Mouse (Mus musculus) forebrain, embryonic 11.5 days (tissue): ENCODE data around the gene Apbb2. TPM values are rescaled to one million over a fixed set of nuclear protein-coding genes. Genes with fewer than 3 reads are reported as not detected.
A peak's percentile ranks its signal among the peaks of the same experiment; 100 is the strongest.

Experiments
- ATAC-seq: fragments of 200-750 bp; cut with Nextera tagmentation; replicated peaks from 2 replicates; pipeline ENCODE4 v1.8.0; 2017; ENCODE audit warnings: moderate TSS enrichment; ENCODE audit not compliant: low FRiP score
- DNase-seq: peaks from one replicate; pipeline ENCODE4 v3.0.0-alpha.2; 2017; ENCODE audit warnings: low spot score
- H3K27ac ChIP-seq: fragments of 300-500 bp; sonication (generic); 2 replicates; pipeline ENCODE4 v1.5.1; 2014; ENCODE audit warnings: low read depth, low read length
- H3K27me3 ChIP-seq: fragments of 300-500 bp; sonication (generic); 2 replicates; pipeline ENCODE4 v1.6.1; 2014; ENCODE audit warnings: mild to moderate bottlenecking, low read length, mixed read lengths; ENCODE audit not compliant: control insufficient read depth, insufficient read depth
- H3K36me3 ChIP-seq: fragments of 300-500 bp; sonication (generic); 2 replicates; pipeline ENCODE4 v1.6.1; 2014; ENCODE audit warnings: mild to moderate bottlenecking, low read length, moderate library complexity, mixed read lengths; ENCODE audit not compliant: control insufficient read depth, insufficient read depth
- H3K4me1 ChIP-seq: fragments of 300-500 bp; sonication (generic); replicated peaks from 2 replicates; pipeline ENCODE4 v1.6.1; 2014; ENCODE audit warnings: low read length, mixed read lengths; ENCODE audit not compliant: control insufficient read depth, insufficient read depth
- H3K4me2 ChIP-seq: fragments of 300-500 bp; sonication (generic); 2 replicates; pipeline ENCODE4 v1.6.1; 2014; ENCODE audit warnings: low read depth, mild to moderate bottlenecking, low read length, moderate library complexity, mixed read lengths; ENCODE audit not compliant: severe bottlenecking
- H3K4me3 ChIP-seq: fragments of 300-500 bp; sonication (generic); 2 replicates; pipeline ENCODE4 v1.5.1; 2014; ENCODE audit warnings: low read depth, low read length
- H3K9ac ChIP-seq: fragments of 300-500 bp; sonication (generic); 2 replicates; pipeline ENCODE4 v1.6.1; 2014; ENCODE audit warnings: low read length
- H3K9me3 ChIP-seq: fragments of 300-500 bp; sonication (generic); 2 replicates; pipeline ENCODE4 v1.6.1; 2016; ENCODE audit warnings: low read length, mixed read lengths; ENCODE audit not compliant: control insufficient read depth
- WGBS: fragments of 180-500 bp; shearing (Covaris S2); extraction: QIAGEN DNeasy Blood & Tissue Kit; methylation state at CpG from one replicate; pipeline ENCODE4 v1.1.7; 2014; 5-methylcytosine and 5-hydroxymethylcytosine counted together
- polyA plus RNA-seq: library from polyadenylated mRNA; unstranded; fragments of >200 nt; fragmentation: Nextera tagmentation; extraction: Ambion mirVana; gene quantifications from 2 replicates; pipeline ENCODE4 v1.2.1, GENCODE M21; 2014

Gene Apbb2
- polyA plus RNA-seq, 1 experiment from 2014 or later: 35.3 TPM

GRCm38 (mm10) chr5:66552246-66552645 is 66.3 kb downstream of the Apbb2 start:
- Histone ChIP-seq H3K4me2 (no peak overlapping the region), H3K4me3 (no peak overlapping the region), H3K27ac (no peak overlapping the region), H3K9me3 (peaks cover 4% of the 10 kb centered on the region; the same call in 1 of the 2 replicates), H3K36me3 (no peaks in the 10 kb centered on the region), H3K4me1 (no peaks in the 10 kb centered on the region), H3K9ac (no peak overlapping the region), H3K27me3 (no peaks in the 10 kb centered on the region)
- ATAC-seq: no peak
- DNase-seq: peak; percentile 30
- 82% methylated on average over 9 of the region's 9 CpGs for WGBS

DNA sequence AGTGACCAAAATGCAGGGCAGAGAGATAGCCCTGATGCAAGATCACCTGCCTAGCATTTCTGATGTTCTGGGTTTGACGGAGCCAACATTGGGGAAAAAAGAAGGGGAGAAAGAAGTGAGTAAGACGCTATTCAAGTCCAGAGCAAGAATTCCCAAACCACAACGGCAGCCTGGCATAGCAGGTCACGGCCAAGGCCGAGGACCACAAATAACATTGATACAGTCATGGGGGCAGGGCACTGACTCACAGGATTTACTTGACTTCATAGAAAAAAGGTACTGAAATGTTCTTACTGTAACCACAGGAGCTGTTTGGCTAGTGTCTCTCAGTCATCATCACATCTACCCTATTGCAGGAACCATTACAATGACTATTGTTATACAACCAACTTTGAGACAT is 68.3 kb downstream of the Apbb2 start:
- peak; percentile 4 for DNase-seq
- ATAC-seq: no peak
- Histone ChIP-seq H3K27ac (no peak overlapping the region), H3K36me3 (no peaks in the 10 kb centered on the region), H3K27me3 (no peaks in the 10 kb centered on the region), H3K4me2 (no peak overlapping the region), H3K4me1 (peaks cover 2% of the 10 kb centered on the region; the same call in 1 of the 2 replicates), H3K9ac (no peak overlapping the region), H3K4me3 (no peak overlapping the region), H3K9me3 (no peaks in the 10 kb centered on the region)
- WGBS: 92% methylated on average over 5 of the region's 5 CpGs

- Histone ChIP-seq H3K27me3 (no peaks in the 10 kb centered on the region), H3K4me2 (no peak overlapping the region), H3K9me3 (no peaks in the 10 kb centered on the region), H3K36me3 (no peaks in the 10 kb centered on the region), H3K9ac (no peak overlapping the region), H3K4me1 (peaks cover 3% of the 10 kb centered on the region; the same call in 1 of the 2 replicates), H3K27ac (no peak overlapping the region), H3K4me3 (no peak overlapping the region)
- no peak for ATAC-seq
- no peak for DNase-seq
- 70% methylated on average over 1 of the region's 1 CpGs for WGBS
Observed at GRCm38 (mm10) chr5:66549691-66550090, 68.9 kb downstream of the Apbb2 start.

GRCm38 (mm10) chr5:66546969-66547511 is 71.5 kb downstream of the Apbb2 start:
- no peak overlapping the region for H3K9ac ChIP-seq
- H3K27me3 ChIP-seq: no peaks in the 10 kb centered on the region
- peaks cover 3% of the 10 kb centered on the region; the same call in 1 of the 2 replicates for H3K4me1 ChIP-seq
- ATAC-seq (no peak), DNase-seq (peak; percentile 41)
- H3K4me3 ChIP-seq: no peak overlapping the region
- H3K4me2 ChIP-seq: no peak overlapping the region
- 93% methylated on average over 12 of the region's 12 CpGs for WGBS
- no peak overlapping the region for H3K27ac ChIP-seq
- H3K9me3 ChIP-seq: no peaks in the 10 kb centered on the region
- H3K36me3 ChIP-seq: no peaks in the 10 kb centered on the region

DNA sequence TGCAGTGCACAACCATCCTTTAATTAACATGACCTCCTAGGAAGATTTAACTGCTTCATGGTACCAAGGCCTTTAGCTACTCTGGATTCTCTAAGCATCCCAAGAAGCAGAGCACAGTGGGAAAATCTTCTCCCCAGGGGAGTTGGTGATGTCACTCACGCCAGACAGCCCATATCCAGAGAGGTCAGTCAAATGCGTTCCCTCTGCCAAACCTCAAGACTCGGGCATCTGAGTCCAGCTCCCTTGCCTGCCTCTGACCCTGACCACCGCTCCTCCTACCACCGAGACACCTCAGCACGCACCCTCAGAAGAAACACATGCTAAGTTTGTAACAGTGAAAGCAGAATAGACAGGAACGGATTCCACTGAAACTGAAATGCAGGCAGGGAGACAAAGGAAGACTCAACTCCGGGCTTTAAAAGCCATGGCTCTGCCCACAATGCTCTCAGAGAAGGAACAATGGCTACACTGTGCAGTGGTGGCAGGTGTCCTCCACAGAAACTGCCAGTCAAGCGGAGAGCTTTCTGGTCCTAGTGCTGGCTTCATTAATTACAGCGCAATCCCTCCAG is 72.9 kb downstream of the Apbb2 start:
- Histone ChIP-seq H3K36me3 (no peaks in the 10 kb centered on the region), H3K4me2 (peak overlapping the region; percentile 3; the same call in 1 of the 2 replicates), H3K4me1 (peaks cover 3% of the 10 kb centered on the region; the same call in 1 of the 2 replicates), H3K27me3 (no peaks in the 10 kb centered on the region), H3K9me3 (no peaks in the 10 kb centered on the region), H3K4me3 (no peak overlapping the region), H3K9ac (no peak overlapping the region; the same call in 1 of the 2 replicates), H3K27ac (peak overlapping the region; percentile 68)
- ATAC-seq (peak; percentile 90), DNase-seq (peak; percentile 64)
- WGBS: 15% methylated on average over 10 of the region's 10 CpGs

GRCm38 (mm10) chr5:66543761-66544160 is 74.8 kb downstream of the Apbb2 start:
- Histone ChIP-seq H3K27ac (no peak overlapping the region), H3K4me2 (no peak overlapping the region), H3K9ac (no peak overlapping the region), H3K4me3 (no peak overlapping the region), H3K4me1 (peaks cover 3% of the 10 kb centered on the region; the same call in 1 of the 2 replicates), H3K36me3 (no peaks in the 10 kb centered on the region), H3K9me3 (no peaks in the 10 kb centered on the region), H3K27me3 (no peaks in the 10 kb centered on the region)
- DNase-seq (peak; percentile 44), ATAC-seq (no peak)
- WGBS: 35% methylated on average over 6 of the region's 6 CpGs

DNA sequence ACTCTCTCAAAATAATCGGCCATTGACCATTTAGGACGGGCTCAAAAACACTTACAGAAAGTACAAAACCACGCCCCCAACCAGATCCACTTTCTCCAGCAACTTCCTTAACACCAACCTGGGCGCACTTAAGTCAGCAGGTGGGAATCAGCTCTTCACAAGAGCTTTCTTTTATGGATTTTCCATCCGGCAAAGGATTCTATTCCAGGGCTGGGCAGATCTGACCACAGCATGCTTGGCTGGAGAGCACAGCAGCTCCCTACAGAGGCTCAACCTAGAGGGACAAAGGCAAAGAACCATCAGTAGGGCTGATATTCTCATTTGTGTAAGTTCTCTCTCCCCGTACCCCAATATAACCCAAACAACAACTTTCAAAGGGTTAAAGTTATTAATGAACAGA is 75.2 kb downstream of the Apbb2 start:
- H3K9me3 ChIP-seq: no peaks in the 10 kb centered on the region
- ATAC-seq (no peak), DNase-seq (peak; percentile 26)
- no peak overlapping the region for H3K9ac ChIP-seq
- 68% methylated on average over 6 of the region's 6 CpGs for WGBS
- peaks cover 3% of the 10 kb centered on the region; the same call in 1 of the 2 replicates for H3K4me1 ChIP-seq
- no peak overlapping the region for H3K4me2 ChIP-seq
- H3K27me3 ChIP-seq: no peaks in the 10 kb centered on the region
- no peaks in the 10 kb centered on the region for H3K36me3 ChIP-seq
- H3K4me3 ChIP-seq: no peak overlapping the region
- H3K27ac ChIP-seq: no peak overlapping the region

GRCm38 (mm10) chr5:66542521-66542920 is 76.1 kb downstream of the Apbb2 start:
- no peak for ATAC-seq
- Histone ChIP-seq H3K4me3 (no peak overlapping the region), H3K4me2 (no peak overlapping the region), H3K27me3 (no peaks in the 10 kb centered on the region), H3K9me3 (no peaks in the 10 kb centered on the region), H3K9ac (no peak overlapping the region), H3K36me3 (no peaks in the 10 kb centered on the region), H3K27ac (no peak overlapping the region), H3K4me1 (peaks cover 3% of the 10 kb centered on the region; the same call in 1 of the 2 replicates)
- WGBS: 79% methylated on average over 4 of the region's 4 CpGs
- peak; percentile 15 for DNase-seq

DNA sequence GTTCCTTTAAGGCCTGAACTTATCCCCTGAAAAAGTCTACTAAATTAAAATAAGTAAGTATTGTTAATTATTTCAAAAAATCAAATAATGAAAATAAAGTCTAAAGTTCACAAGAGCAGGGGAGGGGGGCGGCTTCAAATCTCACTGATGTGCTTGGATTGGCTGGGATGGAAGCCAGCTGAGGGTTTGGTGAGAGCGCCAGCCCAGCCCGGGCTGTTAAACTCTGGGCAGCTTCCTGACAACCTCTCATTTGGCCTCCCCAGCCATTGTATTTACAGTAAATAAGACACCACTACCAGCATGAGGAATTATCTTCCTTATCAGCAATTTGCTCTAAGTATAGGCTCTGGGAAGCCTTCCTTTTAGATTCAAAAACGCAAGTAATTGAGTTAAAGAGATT is 77.2 kb downstream of the Apbb2 start:
- DNase-seq (no peak), ATAC-seq (no peak)
- Histone ChIP-seq H3K4me2 (no peak overlapping the region), H3K27me3 (no peaks in the 10 kb centered on the region), H3K4me3 (no peak overlapping the region), H3K27ac (no peak overlapping the region), H3K9me3 (no peaks in the 10 kb centered on the region), H3K4me1 (peaks cover 3% of the 10 kb centered on the region; the same call in 1 of the 2 replicates), H3K36me3 (no peaks in the 10 kb centered on the region), H3K9ac (no peak overlapping the region)
- 89% methylated on average over 4 of the region's 4 CpGs for WGBS
